Mouse (Mus musculus): Measurements from ENCODE around the gene Aim2. TPM values are rescaled to one million over a fixed set of nuclear protein-coding genes. Genes with fewer than 3 reads are reported as not detected.
"Not testable (repeated sequence)": the region's sequence is repeated elsewhere in the genome, so short reads cannot be mapped to it uniquely, and the experiment has no call there.

Gene Aim2
- polyA plus RNA-seq (2012; rRNA removed), result 1.4 and 1.5 TPM in 2 replicates

- TF ChIP-seq POLR2A (IDR thresholded peaks at IDR 0.05; ENCODE audit: low read depth, low read length) (no peak), CTCF (IDR thresholded peaks at IDR 0.05; ENCODE audit: extremely low read depth, insufficient read length, insufficient replicate concordance, low read depth, low read length) (no peak)
- Histone ChIP-seq H3K27me3 (ENCODE audit: control insufficient read depth, insufficient read depth, low read length) (no peaks in the 10 kb centered on the region), H3K4me1 (ENCODE audit: control insufficient read depth, insufficient read depth, insufficient read length, low read length) (no peaks in the 10 kb centered on the region), H3K4me3 (ENCODE audit: low read depth, low read length) (no peak within 1 kb of the TSS), H3K36me3 (ENCODE audit: control insufficient read depth, insufficient read depth, low read length) (no peaks in the 10 kb centered on the region), H3K27ac (ENCODE audit: insufficient read depth, low read depth, low read length) (no peak within 1 kb of the TSS)
- 10% methylated on average over 10 of the region's 10 CpGs for WGBS
Observed at GRCm38 (mm10) chr1:173350372-173350957, at the start of gene Aim2. Aim2 (plus strand) TSS chr1:173350879.

GRCm38 (mm10) chr1:173302795-173303194 lies 47.9 kb upstream of the Aim2 start:
- 51% methylated on average over 3 of the region's 3 CpGs for whole genome bisulfite sequencing
- H3K4me1 ChIP-seq (ENCODE audit: control insufficient read depth, insufficient read depth, insufficient read length, low read length); H3K36me3 ChIP-seq (ENCODE audit: control insufficient read depth, insufficient read depth, low read length); H3K4me3 ChIP-seq (ENCODE audit: low read depth, low read length); H3K27me3 ChIP-seq (ENCODE audit: control insufficient read depth, insufficient read depth, low read length); H3K27ac ChIP-seq (ENCODE audit: insufficient read depth, low read depth, low read length): not testable (repeated sequence)

GRCm38 (mm10) chr1:173313535-173314050 lies 37.1 kb upstream of the Aim2 start:
- 68% methylated on average over 7 of the region's 7 CpGs for WGBS
- not testable (repeated sequence) for H3K4me1 ChIP-seq (ENCODE audit: control insufficient read depth, insufficient read depth, insufficient read length, low read length); H3K36me3 ChIP-seq (ENCODE audit: control insufficient read depth, insufficient read depth, low read length); H3K4me3 ChIP-seq (ENCODE audit: low read depth, low read length); H3K27me3 ChIP-seq (ENCODE audit: control insufficient read depth, insufficient read depth, low read length); H3K27ac ChIP-seq (ENCODE audit: insufficient read depth, low read depth, low read length)

- Histone ChIP-seq H3K4me3 (ENCODE audit: low read depth, low read length) (no peak overlapping the region), H3K27ac (ENCODE audit: insufficient read depth, low read depth, low read length) (no peak overlapping the region), H3K27me3 (ENCODE audit: control insufficient read depth, insufficient read depth, low read length) (no peaks in the 10 kb centered on the region), H3K4me1 (ENCODE audit: control insufficient read depth, insufficient read depth, insufficient read length, low read length) (no peaks in the 10 kb centered on the region), H3K36me3 (ENCODE audit: control insufficient read depth, insufficient read depth, low read length) (no peaks in the 10 kb centered on the region)
- no peak for TF ChIP-seq POLR2A (IDR thresholded peaks at IDR 0.05; ENCODE audit: low read depth, low read length)
- no peak for TF ChIP-seq CTCF (IDR thresholded peaks at IDR 0.05; ENCODE audit: extremely low read depth, insufficient read length, insufficient replicate concordance, low read depth, low read length)
- WGBS, result 80% methylated on average over 3 of the region's 3 CpGs
Observed at GRCm38 (mm10) chr1:173315725-173316124, 35.0 kb upstream of the Aim2 start.

GRCm38 (mm10) chr1:173317925-173318477 lies 32.7 kb upstream of the Aim2 start:
- H3K4me3 ChIP-seq (ENCODE audit: low read depth, low read length), result no peak overlapping the region
- TF ChIP-seq CTCF (IDR thresholded peaks at IDR 0.05; ENCODE audit: extremely low read depth, insufficient read length, insufficient replicate concordance, low read depth, low read length), result no peak
- no peak for TF ChIP-seq POLR2A (IDR thresholded peaks at IDR 0.05; ENCODE audit: low read depth, low read length)
- H3K4me1 ChIP-seq (ENCODE audit: control insufficient read depth, insufficient read depth, insufficient read length, low read length), result no peaks in the 10 kb centered on the region
- H3K27me3 ChIP-seq (ENCODE audit: control insufficient read depth, insufficient read depth, low read length), result no peaks in the 10 kb centered on the region
- no peak overlapping the region for H3K27ac ChIP-seq (ENCODE audit: insufficient read depth, low read depth, low read length)
- 78% methylated on average over 2 of the region's 2 CpGs for WGBS
- H3K36me3 ChIP-seq (ENCODE audit: control insufficient read depth, insufficient read depth, low read length), result no peaks in the 10 kb centered on the region

GRCm38 (mm10) chr1:173321593-173322248 lies 29.0 kb upstream of the Aim2 start:
- Histone ChIP-seq H3K4me1 (ENCODE audit: control insufficient read depth, insufficient read depth, insufficient read length, low read length) (no peaks in the 10 kb centered on the region), H3K27ac (ENCODE audit: insufficient read depth, low read depth, low read length) (no peak overlapping the region), H3K36me3 (ENCODE audit: control insufficient read depth, insufficient read depth, low read length) (no peaks in the 10 kb centered on the region), H3K27me3 (ENCODE audit: control insufficient read depth, insufficient read depth, low read length) (no peaks in the 10 kb centered on the region), H3K4me3 (ENCODE audit: low read depth, low read length) (no peak overlapping the region)
- TF ChIP-seq POLR2A (IDR thresholded peaks at IDR 0.05; ENCODE audit: low read depth, low read length) (no peak), CTCF (IDR thresholded peaks at IDR 0.05; ENCODE audit: extremely low read depth, insufficient read length, insufficient replicate concordance, low read depth, low read length) (no peak)
- WGBS, result 63% methylated on average over 8 of the region's 8 CpGs

- H3K4me3 ChIP-seq (ENCODE audit: low read depth, low read length), result no peak overlapping the region
- TF ChIP-seq CTCF (IDR thresholded peaks at IDR 0.05; ENCODE audit: extremely low read depth, insufficient read length, insufficient replicate concordance, low read depth, low read length) (no peak), POLR2A (IDR thresholded peaks at IDR 0.05; ENCODE audit: low read depth, low read length) (no peak)
- WGBS, result 60% methylated on average over 6 of the region's 6 CpGs
- H3K27me3 ChIP-seq (ENCODE audit: control insufficient read depth, insufficient read depth, low read length), result no peaks in the 10 kb centered on the region
- no peaks in the 10 kb centered on the region for H3K36me3 ChIP-seq (ENCODE audit: control insufficient read depth, insufficient read depth, low read length)
- no peak overlapping the region for H3K27ac ChIP-seq (ENCODE audit: insufficient read depth, low read depth, low read length)
- H3K4me1 ChIP-seq (ENCODE audit: control insufficient read depth, insufficient read depth, insufficient read length, low read length), result no peaks in the 10 kb centered on the region
Observed at GRCm38 (mm10) chr1:173322249-173322627, 28.4 kb upstream of the Aim2 start.
